Mouse (Mus musculus) cerebellum, postnatal 36 days (tissue): Measurements from ENCODE around the gene Med19.
A peak's percentile ranks its signal among the peaks of the same experiment; 100 is the strongest.
"Not testable (repeated sequence)": the region's sequence is repeated elsewhere in the genome, so short reads cannot be mapped to it uniquely, and the experiment has no call there.

Experiments used
- DNase-seq, 2 experiments: peaks; one replicate each; pipeline ENCODE4 v3.0.0; 2021 to 2022; ENCODE audit warnings: mixed read lengths in 2 of 2

Gene Med19

GRCm38 (mm10) chr2:84720718-84721117 is 42.5 kb downstream of the Med19 start:
- no peak for DNase-seq

- no peak for DNase-seq
These were observed 43.0 kb downstream of the Med19 start for GRCm38 (mm10) chr2:84721182-84721581.

- no peak for DNase-seq
These were observed 45.7 kb downstream of the Med19 start for GRCm38 (mm10) chr2:84723856-84724255.

- no peak for DNase-seq
These were observed 47.6 kb downstream of the Med19 start for GRCm38 (mm10) chr2:84725770-84726169.

- no peak for DNase-seq
These were observed 48.5 kb downstream of the Med19 start for GRCm38 (mm10) chr2:84726716-84727115.

GRCm38 (mm10) chr2:84727172-84727858 is 49.1 kb downstream of the Med19 start, which contains the start of gene Clp1:
TSS of gene Clp1 (minus strand) at chr2:84727350.
- DNase-seq = peak; percentile 94 to 97

- not testable (repeated sequence) for DNase-seq
These were observed 50.0 kb downstream of the Med19 start for GRCm38 (mm10) chr2:84728191-84728590.

GRCm38 (mm10) chr2:84731206-84731605 is 53.0 kb downstream of the Med19 start:
- DNase-seq = no peak

DNA sequence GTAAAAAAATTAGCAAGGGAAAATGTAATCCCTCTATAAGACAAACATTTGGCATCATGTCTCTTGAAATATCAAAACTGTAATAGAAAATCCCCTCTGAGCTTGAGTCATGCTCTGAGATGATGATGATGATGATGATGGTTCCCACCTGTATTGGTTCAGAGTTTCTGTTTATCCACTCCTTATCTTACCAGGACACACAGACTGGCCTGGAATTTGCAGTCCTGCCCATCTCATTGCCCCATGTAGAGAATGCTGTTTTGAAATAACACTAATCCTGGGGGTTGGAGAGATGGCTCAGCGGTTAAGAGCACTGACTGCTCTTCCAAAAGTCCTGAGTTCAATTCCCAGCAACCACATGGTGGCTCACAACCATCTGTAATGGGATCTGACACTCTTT is 54.2 kb downstream of the Med19 start:
- no peak for DNase-seq

GRCm38 (mm10) chr2:84733579-84734300 is 55.5 kb downstream of the Med19 start, which contains the start of gene Ypel4:
TSS of gene Ypel4 (plus strand) at chr2:84734058.
- peak; percentile 84 to 87 for DNase-seq

DNA sequence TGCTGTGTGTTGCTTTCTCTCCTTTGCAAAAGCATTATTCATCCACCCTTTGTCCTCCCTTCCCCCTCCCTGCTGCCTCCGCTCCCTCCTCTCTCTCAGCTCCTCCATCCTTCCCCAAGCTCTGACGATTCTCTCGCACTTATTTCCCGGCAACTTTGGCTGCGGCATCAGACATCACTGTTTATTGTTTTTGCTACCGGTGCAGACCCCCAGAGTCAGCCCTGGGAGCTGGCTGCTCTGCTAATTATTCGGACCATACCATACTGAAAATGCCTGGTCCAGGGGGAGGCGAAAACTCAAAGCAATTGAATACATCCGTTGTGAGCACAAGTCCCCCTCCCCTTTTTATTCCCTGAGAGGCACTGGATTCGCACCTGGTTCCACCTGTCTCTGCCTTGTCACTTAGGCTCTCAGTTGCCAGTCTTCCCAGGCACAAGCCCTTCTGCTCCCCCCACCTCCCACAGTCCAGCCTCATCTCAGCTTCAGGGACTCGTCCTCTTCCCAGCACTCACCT is 56.2 kb downstream of the Med19 start:
- DNase-seq = peak; percentile 43 to 50

DNA sequence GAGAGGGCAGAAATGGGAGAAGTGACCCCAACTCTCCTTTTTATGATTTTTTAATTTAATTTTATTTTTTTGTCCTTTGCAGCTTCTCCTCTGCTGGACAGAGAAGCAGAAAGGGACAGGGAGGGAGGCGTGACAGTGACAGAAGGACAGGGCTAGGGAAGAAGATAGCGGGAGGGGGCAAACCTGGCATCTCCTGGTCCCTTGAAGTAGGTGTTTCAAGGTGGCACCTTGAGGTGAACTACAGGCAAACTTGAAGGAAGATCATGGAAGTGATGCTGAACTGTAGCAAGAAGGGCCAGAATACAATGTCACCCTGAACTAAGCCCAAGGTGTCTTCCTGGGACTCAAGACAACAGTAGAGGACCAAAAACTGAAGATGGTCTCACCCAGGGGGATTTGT is 56.7 kb downstream of the Med19 start:
- DNase-seq = no peak

DNA sequence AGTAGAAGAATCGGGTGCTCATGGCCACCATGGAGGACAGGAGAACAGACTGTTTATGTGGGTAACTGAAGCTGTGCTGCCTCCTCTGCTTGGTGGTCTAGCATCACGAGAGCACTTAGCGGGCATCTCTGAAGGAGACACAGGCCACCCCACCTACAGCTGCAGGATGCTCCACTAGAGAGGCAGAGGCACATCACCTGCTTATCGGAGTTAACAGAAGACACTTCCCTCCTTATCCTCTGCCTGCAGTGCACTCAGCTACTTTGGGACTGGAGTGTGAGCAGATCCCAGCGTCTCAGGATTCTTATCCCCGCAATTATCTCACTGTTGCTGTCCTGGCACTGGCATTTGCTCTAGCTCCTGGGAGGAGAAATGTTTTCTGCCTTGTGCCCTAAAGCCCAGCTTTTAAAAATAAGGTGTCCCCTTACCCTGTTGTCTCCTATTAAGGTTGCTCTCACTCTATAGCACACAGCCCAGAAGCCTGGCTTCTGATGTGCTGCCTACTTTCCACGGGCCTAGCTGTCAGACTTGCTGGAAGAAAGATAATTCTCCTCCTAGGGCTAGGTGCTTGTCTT is 57.2 kb downstream of the Med19 start:
- peak in 1 of 2 experiments; percentile 16 for DNase-seq

DNA sequence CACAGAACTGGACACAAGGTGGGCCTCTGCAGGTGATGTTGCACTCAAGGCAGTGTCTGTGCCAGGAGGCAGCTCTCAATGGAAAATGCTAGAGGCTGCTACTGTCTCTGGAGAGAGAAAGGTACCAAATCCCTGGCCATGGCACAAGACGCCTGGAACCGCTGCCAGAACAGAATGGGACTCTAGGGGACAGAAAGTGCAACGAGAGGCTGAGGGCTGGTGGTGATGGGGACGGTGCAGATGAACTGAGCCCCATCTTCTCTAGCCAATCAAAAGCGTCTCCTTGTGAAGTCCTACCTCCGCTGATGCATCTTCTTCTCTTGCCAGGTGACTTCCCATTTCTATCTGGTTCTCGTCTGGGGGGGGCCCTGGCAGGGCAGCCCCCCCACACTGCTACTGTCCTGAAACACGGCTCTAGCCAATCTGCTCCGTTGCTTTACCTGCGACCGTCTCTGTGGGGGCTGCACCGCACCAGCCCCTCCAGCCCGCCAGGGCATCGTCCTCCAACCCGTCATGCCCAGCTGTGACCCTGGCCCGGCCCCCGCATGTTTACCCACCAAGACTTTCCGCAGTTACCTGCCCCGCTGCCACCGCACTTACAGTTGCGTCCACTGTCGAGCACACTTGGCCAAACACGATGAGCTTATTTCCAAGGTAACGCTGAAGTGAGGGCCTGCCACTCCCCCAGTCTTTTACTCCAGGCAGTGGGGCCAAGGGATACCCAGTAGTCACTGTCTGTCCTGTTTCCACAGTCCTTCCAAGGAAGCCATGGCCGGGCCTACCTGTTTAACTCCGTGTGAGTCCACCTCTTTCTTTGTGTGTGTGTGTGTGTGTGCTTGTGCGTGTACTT is 58.3 kb downstream of the Med19 start:
- peak; percentile 31 to 33 for DNase-seq

GRCm38 (mm10) chr2:84737451-84737925 is 59.3 kb downstream of the Med19 start:
- peak in 1 of 2 experiments; percentile 19 for DNase-seq
